Mouse (Mus musculus): ENCODE results near the gene Gpr165.

Gpr165 gene

DNA sequence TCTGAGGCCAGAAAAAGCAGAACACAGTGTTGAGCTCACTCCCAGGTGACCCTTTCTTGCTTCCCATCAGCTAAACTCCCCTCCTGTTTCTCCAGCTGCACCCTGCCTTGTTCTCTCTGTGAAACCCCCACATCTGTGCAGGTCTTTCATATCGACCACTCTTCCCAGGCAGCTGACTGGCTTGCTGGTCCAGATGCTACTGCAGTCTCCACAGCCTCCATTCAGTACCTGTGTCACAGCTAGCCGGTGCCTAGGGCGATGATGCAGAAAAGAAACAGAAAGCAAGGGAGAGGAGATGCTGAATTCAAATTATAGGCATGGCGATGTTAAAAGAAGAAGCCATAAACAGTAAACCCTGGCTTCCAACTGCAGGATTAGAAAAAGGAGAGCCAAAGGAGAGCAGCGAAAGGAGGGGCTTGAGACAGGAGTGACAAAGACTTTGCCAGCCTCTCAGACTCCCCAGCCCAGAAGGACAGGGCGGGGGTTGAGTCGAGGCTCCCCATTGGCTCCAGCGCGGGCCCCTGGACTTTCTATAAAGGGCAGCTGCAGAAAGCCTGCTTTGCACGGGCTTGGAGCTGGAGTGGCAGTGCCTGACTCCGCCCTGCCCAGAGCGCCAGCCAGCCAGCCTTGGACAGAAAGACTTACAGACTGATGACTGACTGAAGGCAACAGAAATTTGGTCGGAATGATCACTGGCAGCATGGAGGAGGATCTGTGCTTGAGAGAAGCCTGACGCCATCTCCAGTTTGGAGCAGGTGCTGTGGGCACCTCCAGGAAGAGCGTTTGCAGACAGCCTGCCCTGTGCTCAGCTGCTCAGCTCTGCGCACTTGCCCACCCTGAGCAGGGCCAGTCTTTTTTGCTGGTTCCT lies at the start of gene Gpr165:
Gpr165 (plus strand) TSS at position 535 of the 868 bp plus-strand sequence.
- DNase-seq: peak; percentile 66

DNA sequence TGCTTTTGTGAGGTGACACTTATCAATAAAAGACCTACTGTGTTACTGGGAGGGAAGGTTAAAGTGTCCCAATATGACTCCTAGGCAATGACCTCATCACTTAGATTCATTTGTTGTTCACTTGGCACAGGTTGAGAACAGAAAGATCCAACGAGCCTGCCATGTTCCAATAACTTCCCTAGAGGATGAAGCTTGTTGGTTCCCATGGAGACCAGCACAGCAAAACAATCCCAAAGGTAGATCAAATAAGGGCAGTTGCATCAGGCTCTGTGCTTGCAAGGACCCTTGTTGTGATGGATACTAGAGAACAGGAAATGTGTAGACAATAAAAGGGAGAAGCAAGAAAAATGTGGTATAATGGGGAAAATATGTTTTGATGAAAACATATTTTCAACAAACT lies 38.4 kb upstream of the Gpr165 start:
- DNase-seq: no peak

All from right cerebral cortex, postnatal 14 days (tissue).